Mouse (Mus musculus): ENCODE measurements at regions not wholly inside any gene's neighbourhood (a gene's known extent, or its start where the extent isn't known, plus 50 kb on each side); places are given as distances from the start of the nearest gene placed in this dataset.
"Not testable (repeated sequence)": the region's sequence is repeated elsewhere in the genome, so short reads cannot be mapped to it uniquely, and the experiment has no call there.

DNA sequence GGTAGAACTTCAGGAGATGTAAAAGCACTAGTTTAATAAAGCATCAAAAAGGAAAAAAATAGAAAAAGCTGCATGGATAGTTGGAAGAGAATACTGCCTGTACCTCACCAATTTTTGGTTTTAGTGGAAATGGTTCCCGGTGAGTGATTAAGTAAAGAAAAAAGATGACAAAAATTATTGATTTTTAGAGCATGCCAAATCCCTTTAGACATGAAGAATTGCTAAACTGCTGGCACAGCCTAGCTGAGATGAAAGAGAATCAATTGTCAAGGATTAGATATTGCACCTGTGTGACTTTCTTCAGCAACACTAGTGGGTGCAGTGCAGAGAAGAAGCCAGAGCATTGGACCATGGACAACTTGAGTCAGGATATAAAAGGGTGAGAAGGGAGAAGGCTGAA lies 348.7 kb upstream of the Cpeb2 start:
- no peak overlapping the region for H3K27ac ChIP-seq (replicated peaks)
- no peaks in the 10 kb centered on the region for H3K27me3 ChIP-seq (replicated peaks; ENCODE audit: low read depth, poor library complexity, severe bottlenecking)
- H3K36me3 ChIP-seq (replicated peaks) = no peaks in the 10 kb centered on the region
- 96% methylated on average over 1 of the region's 1 CpGs for WGBS
- no peak overlapping the region for H3K4me3 ChIP-seq
- H3K4me1 ChIP-seq = no peaks in the 10 kb centered on the region
- no peaks in the 10 kb centered on the region for H3K9me3 ChIP-seq
- DNase-seq (ENCODE audit: low spot score) = no peak

DNA sequence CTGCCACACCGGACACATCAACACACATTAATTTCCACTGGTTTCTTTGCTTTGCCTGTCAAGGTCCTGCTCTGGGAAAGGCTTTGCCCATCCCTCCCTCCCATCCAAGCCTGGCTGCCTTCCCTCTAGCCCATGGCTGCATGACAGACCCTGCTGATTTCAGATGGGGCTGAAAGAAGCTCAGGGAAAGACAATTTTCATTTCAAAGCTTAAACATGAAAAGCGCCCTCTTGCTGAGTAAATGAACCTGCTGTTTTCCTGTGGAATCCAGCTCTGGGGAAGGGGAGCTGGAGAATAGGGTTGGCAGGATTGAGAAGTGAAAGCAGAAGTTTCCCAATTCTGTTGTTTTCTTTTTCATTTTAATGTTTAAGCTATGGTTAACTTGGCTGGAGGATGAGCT lies 341.1 kb upstream of the Cpeb2 start:
- DNase-seq (ENCODE audit: low spot score) = no peak
- no peaks in the 10 kb centered on the region for H3K27me3 ChIP-seq (replicated peaks; ENCODE audit: low read depth, poor library complexity, severe bottlenecking)
- H3K36me3 ChIP-seq (replicated peaks) = no peaks in the 10 kb centered on the region
- H3K4me1 ChIP-seq = no peaks in the 10 kb centered on the region
- H3K4me3 ChIP-seq = no peak overlapping the region
- 24% methylated on average over 2 of the region's 2 CpGs for WGBS
- no peaks in the 10 kb centered on the region for H3K9me3 ChIP-seq
- no peak overlapping the region for H3K27ac ChIP-seq (replicated peaks)

- H3K27me3 ChIP-seq (replicated peaks; ENCODE audit: low read depth, poor library complexity, severe bottlenecking) = no peaks in the 10 kb centered on the region
- H3K9me3 ChIP-seq = no peaks in the 10 kb centered on the region
- 83% methylated on average over 3 of the region's 3 CpGs for WGBS
- no peaks in the 10 kb centered on the region for H3K4me1 ChIP-seq
- no peaks in the 10 kb centered on the region for H3K36me3 ChIP-seq (replicated peaks)
- DNase-seq (ENCODE audit: low spot score) = no peak
- H3K27ac ChIP-seq (replicated peaks) = no peak overlapping the region
- no peak overlapping the region for H3K4me3 ChIP-seq
Observed at GRCm38 (mm10) chr5:42906136-42906535, 326.8 kb upstream of the Cpeb2 start.

DNA sequence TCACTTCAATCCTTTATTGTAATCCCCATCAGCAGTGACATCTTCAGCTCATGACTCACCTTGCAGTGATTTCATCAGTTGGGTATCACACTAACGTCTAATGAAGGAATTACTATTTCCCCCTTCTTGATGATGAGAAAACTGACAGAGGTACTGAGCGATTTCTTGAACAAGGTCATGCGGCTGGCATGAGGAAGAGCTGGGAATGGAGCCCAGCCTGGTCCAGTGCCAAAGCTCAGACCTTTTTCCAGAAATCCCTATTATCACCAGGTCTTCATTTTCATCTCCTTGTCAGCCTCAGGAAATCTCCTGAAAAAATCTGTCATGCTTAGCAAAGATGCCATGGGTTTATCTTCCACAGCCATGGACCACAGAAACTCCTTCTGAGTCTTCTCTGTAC lies 313.6 kb upstream of the Cpeb2 start:
- Histone ChIP-seq H3K9me3 (no peaks in the 10 kb centered on the region), H3K27me3 (replicated peaks; ENCODE audit: low read depth, poor library complexity, severe bottlenecking) (no peaks in the 10 kb centered on the region), H3K4me3 (no peak overlapping the region), H3K4me1 (no peaks in the 10 kb centered on the region), H3K27ac (replicated peaks) (no peak overlapping the region), H3K36me3 (replicated peaks) (no peaks in the 10 kb centered on the region)
- DNase-seq (ENCODE audit: low spot score) = no peak
- WGBS = 94% methylated on average over 3 of the region's 3 CpGs

- no peak for DNase-seq (ENCODE audit: low spot score)
- WGBS = 74% methylated on average over 2 of the region's 2 CpGs
Observed at GRCm38 (mm10) chr5:42932106-42932505, 300.9 kb upstream of the Cpeb2 start.

GRCm38 (mm10) chr5:42959296-42959862 lies 273.6 kb upstream of the Cpeb2 start:
- no peak overlapping the region for H3K4me3 ChIP-seq
- no peak overlapping the region for H3K27ac ChIP-seq (replicated peaks)
- DNase-seq (ENCODE audit: low spot score) = no peak
- WGBS = 83% methylated on average over 9 of the region's 9 CpGs
- H3K27me3 ChIP-seq (replicated peaks; ENCODE audit: low read depth, poor library complexity, severe bottlenecking) = no peaks in the 10 kb centered on the region
- H3K9me3 ChIP-seq = no peaks in the 10 kb centered on the region
- no peaks in the 10 kb centered on the region for H3K4me1 ChIP-seq
- H3K36me3 ChIP-seq (replicated peaks) = no peaks in the 10 kb centered on the region

More at GRCm38 (mm10) chr5:42932106-42932505, 300.9 kb upstream of the Cpeb2 start:
- Histone ChIP-seq H3K27ac (replicated peaks) (no peak overlapping the region), H3K36me3 (replicated peaks) (no peaks in the 10 kb centered on the region), H3K4me3 (no peak overlapping the region), H3K27me3 (replicated peaks; ENCODE audit: low read depth, poor library complexity, severe bottlenecking) (no peaks in the 10 kb centered on the region), H3K9me3 (no peaks in the 10 kb centered on the region), H3K4me1 (no peaks in the 10 kb centered on the region)

- H3K27me3 ChIP-seq (replicated peaks; ENCODE audit: low read depth, poor library complexity, severe bottlenecking); H3K36me3 ChIP-seq (replicated peaks); H3K9me3 ChIP-seq; H3K4me3 ChIP-seq; DNase-seq (ENCODE audit: low spot score); H3K27ac ChIP-seq (replicated peaks); H3K4me1 ChIP-seq: not testable (repeated sequence)
- WGBS = 96% methylated on average over 2 of the region's 2 CpGs
Observed at GRCm38 (mm10) chr5:42966952-42967351, 266.0 kb upstream of the Cpeb2 start.

- no peak overlapping the region for H3K27ac ChIP-seq (replicated peaks)
- H3K9me3 ChIP-seq = no peaks in the 10 kb centered on the region
- no peaks in the 10 kb centered on the region for H3K36me3 ChIP-seq (replicated peaks)
- DNase-seq (ENCODE audit: low spot score) = no peak
- H3K27me3 ChIP-seq (replicated peaks; ENCODE audit: low read depth, poor library complexity, severe bottlenecking) = no peaks in the 10 kb centered on the region
- H3K4me1 ChIP-seq = no peaks in the 10 kb centered on the region
- H3K4me3 ChIP-seq = no peak overlapping the region
Observed at GRCm38 (mm10) chr5:42969209-42969608, 263.8 kb upstream of the Cpeb2 start.

DNA sequence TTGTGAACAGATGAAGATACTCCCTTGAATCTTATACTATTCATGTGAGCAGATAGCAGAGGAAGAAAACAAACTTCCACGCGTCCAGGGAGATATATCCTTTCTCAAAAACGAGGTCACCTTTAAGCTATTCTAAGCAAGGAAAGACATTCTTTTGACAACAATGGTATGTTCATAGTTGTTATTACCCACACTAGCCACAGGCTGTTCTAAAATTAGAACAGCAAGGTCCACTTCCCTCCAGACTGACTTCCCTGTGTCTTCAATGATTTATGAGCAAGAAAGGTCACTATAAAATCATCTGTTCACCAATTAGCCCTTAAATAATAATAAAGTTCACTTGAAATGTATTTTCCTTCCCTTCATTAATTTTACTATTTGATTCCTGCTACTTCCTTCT lies 263.3 kb upstream of the Cpeb2 start:
- WGBS = 69% methylated on average over 3 of the region's 3 CpGs

DNA sequence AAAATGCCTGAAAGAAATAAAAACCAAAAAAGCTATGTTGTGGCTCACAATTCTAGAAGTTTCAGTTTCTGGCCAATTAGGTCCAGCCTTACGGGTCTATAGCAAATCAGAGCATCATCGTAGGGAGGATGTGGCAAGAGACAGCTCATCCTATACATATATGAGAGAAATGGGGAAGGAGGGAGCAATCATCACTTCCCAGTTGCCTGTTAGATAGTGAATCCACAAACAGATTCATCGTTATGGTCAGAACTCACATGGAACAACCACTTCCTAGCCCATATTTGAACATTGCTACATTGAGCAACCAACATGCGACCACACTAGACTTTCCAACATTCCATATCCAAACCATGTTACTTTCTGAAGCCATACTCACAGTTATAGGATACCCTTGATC lies 255.9 kb upstream of the Cpeb2 start:
- Histone ChIP-seq H3K27ac (replicated peaks) (no peak overlapping the region), H3K4me3 (no peak overlapping the region), H3K27me3 (replicated peaks; ENCODE audit: low read depth, poor library complexity, severe bottlenecking) (no peaks in the 10 kb centered on the region), H3K4me1 (no peaks in the 10 kb centered on the region), H3K9me3 (no peaks in the 10 kb centered on the region), H3K36me3 (replicated peaks) (no peaks in the 10 kb centered on the region)
- WGBS = 91% methylated on average over 4 of the region's 4 CpGs
- DNase-seq (ENCODE audit: low spot score) = no peak

More for the DNA sequence above, 263.3 kb upstream of the Cpeb2 start:
- H3K4me3 ChIP-seq = no peak overlapping the region
- H3K27me3 ChIP-seq (replicated peaks; ENCODE audit: low read depth, poor library complexity, severe bottlenecking) = no peaks in the 10 kb centered on the region
- H3K36me3 ChIP-seq (replicated peaks) = no peaks in the 10 kb centered on the region
- H3K27ac ChIP-seq (replicated peaks) = no peak overlapping the region
- no peaks in the 10 kb centered on the region for H3K4me1 ChIP-seq
- no peaks in the 10 kb centered on the region for H3K9me3 ChIP-seq
- DNase-seq (ENCODE audit: low spot score) = no peak

- no peak for DNase-seq (ENCODE audit: low spot score)
- Histone ChIP-seq H3K27ac (replicated peaks) (no peak overlapping the region), H3K4me3 (no peak overlapping the region), H3K9me3 (no peaks in the 10 kb centered on the region), H3K36me3 (replicated peaks) (no peaks in the 10 kb centered on the region), H3K4me1 (no peaks in the 10 kb centered on the region), H3K27me3 (replicated peaks; ENCODE audit: low read depth, poor library complexity, severe bottlenecking) (no peaks in the 10 kb centered on the region)
- WGBS = 78% methylated on average over 2 of the region's 2 CpGs
Observed at GRCm38 (mm10) chr5:42980946-42981650, 251.9 kb upstream of the Cpeb2 start.

GRCm38 (mm10) chr5:42986203-42986602 lies 246.8 kb upstream of the Cpeb2 start:
- H3K27me3 ChIP-seq (replicated peaks; ENCODE audit: low read depth, poor library complexity, severe bottlenecking) = no peaks in the 10 kb centered on the region
- H3K36me3 ChIP-seq (replicated peaks) = no peaks in the 10 kb centered on the region
- H3K4me3 ChIP-seq = no peak overlapping the region
- H3K27ac ChIP-seq (replicated peaks) = no peak overlapping the region
- H3K4me1 ChIP-seq = no peaks in the 10 kb centered on the region
- WGBS = 83% methylated on average over 4 of the region's 4 CpGs
- DNase-seq (ENCODE audit: low spot score) = no peak
- H3K9me3 ChIP-seq = no peaks in the 10 kb centered on the region

DNA sequence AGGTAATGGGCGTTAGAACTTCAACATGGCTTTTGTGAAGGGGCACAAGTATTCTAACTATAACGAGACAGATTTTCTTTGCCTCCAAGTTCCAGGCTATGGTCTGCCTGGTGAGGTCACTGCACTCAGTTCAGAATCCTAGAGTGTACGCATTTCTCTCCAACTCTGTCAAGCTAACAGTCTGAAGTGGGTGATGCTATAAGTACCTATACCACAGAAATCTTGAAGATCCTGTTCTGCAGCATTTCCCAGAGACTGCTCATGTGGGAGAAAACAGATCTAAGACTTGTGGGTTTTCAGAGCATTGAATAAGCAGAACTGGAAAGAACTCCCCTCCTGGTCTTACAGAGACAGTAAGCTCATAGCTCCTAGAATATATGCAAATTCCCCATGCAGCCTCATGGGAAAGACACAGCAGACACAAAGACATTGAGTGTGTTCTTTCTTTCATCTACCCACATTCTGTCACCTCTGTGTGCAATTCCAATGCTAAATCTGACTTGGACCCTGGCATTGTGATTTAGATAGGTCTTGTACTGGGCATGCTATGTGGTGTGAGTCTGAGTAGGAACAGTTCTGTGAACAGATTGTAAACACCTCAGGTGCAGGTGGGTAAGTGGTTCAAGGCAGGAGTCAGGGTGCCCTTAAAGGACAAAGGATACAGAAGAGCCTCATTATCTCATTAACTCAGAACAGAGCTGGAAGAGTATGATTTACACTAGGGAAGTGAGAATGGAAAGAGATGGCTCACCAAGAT lies 245.1 kb upstream of the Cpeb2 start:
- 87% methylated on average over 3 of the region's 3 CpGs for WGBS
- Histone ChIP-seq H3K27ac (replicated peaks) (no peak overlapping the region), H3K4me1 (no peaks in the 10 kb centered on the region), H3K4me3 (no peak overlapping the region), H3K36me3 (replicated peaks) (no peaks in the 10 kb centered on the region), H3K9me3 (no peaks in the 10 kb centered on the region), H3K27me3 (replicated peaks; ENCODE audit: low read depth, poor library complexity, severe bottlenecking) (no peaks in the 10 kb centered on the region)
- DNase-seq (ENCODE audit: low spot score) = no peak
